Mouse (Mus musculus): ENCODE results near the gene Chaf1a.

GRCm38 (mm10) chr17:56007444-56008355 is 32.5 kb upstream of the Chaf1a start:
- TF ChIP-seq POLR2A (IDR thresholded peaks at IDR 0.05; ENCODE audit: control insufficient read depth, extremely low read depth, insufficient read depth, low read length, poor library complexity): no peak
- TF ChIP-seq CTCF (IDR thresholded peaks at IDR 0.05; ENCODE audit: borderline replicate concordance, control insufficient read depth, extremely low read depth, insufficient read depth, low read length, poor library complexity): no peak

All from thymus, adult 2 months (tissue).